Mouse (Mus musculus): ENCODE measurements around the gene Ascc1.

DNA sequence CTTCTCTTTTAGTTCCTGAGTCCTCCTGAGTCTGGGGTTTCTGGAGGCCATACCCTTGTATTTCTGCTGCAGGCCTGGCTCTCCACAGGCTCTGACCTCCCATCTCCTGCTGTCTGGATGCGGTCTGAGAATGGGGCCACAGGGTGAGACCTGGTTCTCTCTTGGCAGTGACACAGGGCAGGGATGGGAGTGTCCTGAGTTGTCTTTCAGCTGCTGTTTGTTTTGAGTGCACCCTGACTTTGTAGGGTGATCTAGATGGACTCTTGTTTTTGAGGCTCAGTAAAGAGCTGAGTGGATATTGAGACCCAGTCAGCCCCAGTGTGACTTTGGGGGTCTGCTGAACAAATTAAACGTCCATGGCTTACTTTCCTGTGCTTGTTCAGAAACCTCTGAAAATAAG is 24.2 kb upstream of the Ascc1 start:
- TF ChIP-seq POLR2A (IDR thresholded peaks at IDR 0.05; ENCODE audit: extremely low read depth, insufficient read depth, low read length) (no peak), CTCF (IDR thresholded peaks at IDR 0.05; ENCODE audit: low read depth, low read length) (no peak)

Measured in liver, adult 2 months (tissue).